10 mouse cellular contexts compared by ENCODE assay signal in genomic region chr19:40426103-40426960, GRCm38 (mm10).
DNase-seq lines count a peak whose midpoint lies in the region; ATAC-seq lines count a peak whose summit lies in the region.
"Had no signal": no experiment of that assay in that cellular context is flagged by ENCODE, and none has a peak within 500 bp of the region (broad histone marks: within the 10 kb centered on the region; RNA-seq: fewer than 3 reads in every experiment).

No protein-coding gene starts in this region.

- peak; percentile 92 for DNase-seq in heart, adult 11 months
- no peak for DNase-seq in heart, postnatal 25 days (ENCODE audit: low spot score)
- no peak for DNase-seq in midbrain, embryonic 10.5 days (ENCODE audit: low spot score)
- no peak for DNase-seq in midbrain, embryonic 11.5 days (ENCODE audit: low spot score, missing footprints)
- DNase-seq in thymus, postnatal 36 days = no peak
- DNase-seq in B cell, adult 2 months = no peak
- DNase-seq: cerebellum, adult 9-11 months had no signal

- no peak overlapping the region for H3K4me2 ChIP-seq in midbrain, embryonic 11.5 days
- no peak overlapping the region for H3K4me2 ChIP-seq in hindbrain, embryonic 12.5 days (replicated peaks)
- no peak overlapping the region for H3K4me2 ChIP-seq in neural tube, embryonic 15.5 days
- H3K4me2 ChIP-seq: stomach, embryonic 15.5 days had no signal

- no peaks in the 10 kb centered on the region for H3K27me3 ChIP-seq in midbrain, embryonic 10.5 days (ENCODE audit: low read depth, poor library complexity, severe bottlenecking)
- H3K27me3 ChIP-seq in midbrain, embryonic 11.5 days (ENCODE audit: control insufficient read depth, insufficient read depth, low read length) = no peaks in the 10 kb centered on the region
- H3K27me3 ChIP-seq in hindbrain, embryonic 12.5 days = no peaks in the 10 kb centered on the region
- H3K27me3 ChIP-seq in neural tube, embryonic 15.5 days (replicated peaks) = no peaks in the 10 kb centered on the region
- H3K27me3 ChIP-seq: stomach, embryonic 15.5 days had no signal

- H3K4me3 ChIP-seq in midbrain, embryonic 10.5 days = no peak overlapping the region
- no peak overlapping the region for H3K4me3 ChIP-seq in midbrain, embryonic 11.5 days (ENCODE audit: low read depth, low read length)
- H3K4me3 ChIP-seq in hindbrain, embryonic 12.5 days = no peak overlapping the region
- H3K4me3 ChIP-seq in neural tube, embryonic 15.5 days (replicated peaks) = no peak overlapping the region
- H3K4me3 ChIP-seq: stomach, embryonic 15.5 days had no signal

- H3K9me3 ChIP-seq in midbrain, embryonic 10.5 days (replicated peaks) = no peaks in the 10 kb centered on the region
- no peaks in the 10 kb centered on the region for H3K9me3 ChIP-seq in midbrain, embryonic 11.5 days (ENCODE audit: control insufficient read depth, low read length)
- H3K9me3 ChIP-seq in hindbrain, embryonic 12.5 days (replicated peaks) = no peaks in the 10 kb centered on the region
- no peaks in the 10 kb centered on the region for H3K9me3 ChIP-seq in neural tube, embryonic 15.5 days (replicated peaks)
- H3K9me3 ChIP-seq: stomach, embryonic 15.5 days had no signal

- ATAC-seq in midbrain, embryonic 11.5 days (ENCODE audit: low FRiP score) = no peak
- ATAC-seq in hindbrain, embryonic 12.5 days (ENCODE audit: low FRiP score) = peak; percentile 62
- ATAC-seq in neural tube, embryonic 15.5 days (ENCODE audit: low FRiP score) = peak; percentile 53; the same call in 1 of the 2 replicates

- H3K4me1 ChIP-seq in midbrain, embryonic 10.5 days = peaks cover 15% of the 10 kb centered on the region
- H3K4me1 ChIP-seq in midbrain, embryonic 11.5 days (ENCODE audit: control insufficient read depth, insufficient read depth, low read length) = no peaks in the 10 kb centered on the region
- H3K4me1 ChIP-seq in hindbrain, embryonic 12.5 days = peaks cover 14% of the 10 kb centered on the region
- peaks cover 18% of the 10 kb centered on the region; the same call in 1 of the 2 replicates for H3K4me1 ChIP-seq in neural tube, embryonic 15.5 days

- H3K9ac ChIP-seq in midbrain, embryonic 11.5 days (ENCODE audit: low read length) = no peak overlapping the region
- H3K9ac ChIP-seq in hindbrain, embryonic 12.5 days = no peak overlapping the region
- H3K9ac ChIP-seq in neural tube, embryonic 15.5 days (replicated peaks) = no peak overlapping the region
- H3K9ac ChIP-seq: stomach, embryonic 15.5 days had no signal

- WGBS in midbrain, embryonic 10.5 days = 90% methylated on average over 16 of the region's 16 CpGs
- WGBS in midbrain, embryonic 11.5 days = 86% methylated on average over 16 of the region's 16 CpGs
- 76% methylated on average over 16 of the region's 16 CpGs for WGBS in hindbrain, embryonic 12.5 days
- WGBS in neural tube, embryonic 15.5 days = 81% methylated on average over 16 of the region's 16 CpGs

- H3K27ac ChIP-seq in midbrain, embryonic 10.5 days (replicated peaks) = 0 out of 2 replicates have a peak overlapping the region, but pooled peaks have one; percentile 33
- H3K27ac ChIP-seq in midbrain, embryonic 11.5 days (ENCODE audit: low read depth, low read length) = no peak overlapping the region
- peak overlapping the region; percentile 49 for H3K27ac ChIP-seq in hindbrain, embryonic 12.5 days
- H3K27ac ChIP-seq in neural tube, embryonic 15.5 days (replicated peaks) = peak overlapping the region; percentile 62
- H3K27ac ChIP-seq: stomach, embryonic 15.5 days had no signal

- intact Hi-C loops in heart, postnatal 25 days (cut with DNase I) = no loop called here

- no peaks in the 10 kb centered on the region for H3K36me3 ChIP-seq in midbrain, embryonic 10.5 days
- no peaks in the 10 kb centered on the region for H3K36me3 ChIP-seq in midbrain, embryonic 11.5 days (ENCODE audit: control insufficient read depth, insufficient read depth, low read length)
- no peaks in the 10 kb centered on the region for H3K36me3 ChIP-seq in hindbrain, embryonic 12.5 days
- H3K36me3 ChIP-seq in neural tube, embryonic 15.5 days = no peaks in the 10 kb centered on the region
- H3K36me3 ChIP-seq: stomach, embryonic 15.5 days had no signal
